Mouse (Mus musculus) kidney, postnatal 14 days (tissue): ENCODE data around the gene Vav3.

ENCODE experiments used
- DNase-seq: peaks from one replicate; pipeline ENCODE4 v3.0.0; 2022; ENCODE audit warnings: mixed read lengths

Vav3 gene

GRCm38 (mm10) chr3:109515479-109515878, 175.0 kb downstream of the Vav3 start:
- no peak for DNase-seq

- DNase-seq: no peak
These were observed 175.9 kb downstream of the Vav3 start for GRCm38 (mm10) chr3:109516372-109516771.

- DNase-seq: no peak
These were observed 181.7 kb downstream of the Vav3 start for GRCm38 (mm10) chr3:109522115-109522514.

DNA sequence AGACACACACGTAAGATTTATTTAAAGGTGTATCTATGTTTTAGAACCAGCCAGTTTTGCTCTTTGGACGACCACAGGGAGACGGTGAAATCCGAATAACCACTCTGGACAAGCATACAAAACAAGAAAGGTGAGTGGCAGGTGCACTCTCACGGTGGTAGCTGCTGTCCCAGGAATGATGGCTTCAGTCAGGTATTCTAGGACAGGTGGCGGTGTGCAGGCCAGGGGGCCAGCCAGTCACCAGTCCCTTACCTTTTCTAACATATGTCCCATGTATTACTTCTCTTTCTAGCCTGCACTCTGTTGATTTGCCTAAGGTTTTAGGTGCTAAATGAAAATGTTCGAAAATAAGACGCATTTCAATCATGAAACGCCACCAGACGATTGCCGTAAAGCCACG, 185.4 kb downstream of the Vav3 start:
- no peak for DNase-seq

- DNase-seq: peak; percentile 85
These were observed 185.8 kb downstream of the Vav3 start for GRCm38 (mm10) chr3:109526246-109526645.

DNA sequence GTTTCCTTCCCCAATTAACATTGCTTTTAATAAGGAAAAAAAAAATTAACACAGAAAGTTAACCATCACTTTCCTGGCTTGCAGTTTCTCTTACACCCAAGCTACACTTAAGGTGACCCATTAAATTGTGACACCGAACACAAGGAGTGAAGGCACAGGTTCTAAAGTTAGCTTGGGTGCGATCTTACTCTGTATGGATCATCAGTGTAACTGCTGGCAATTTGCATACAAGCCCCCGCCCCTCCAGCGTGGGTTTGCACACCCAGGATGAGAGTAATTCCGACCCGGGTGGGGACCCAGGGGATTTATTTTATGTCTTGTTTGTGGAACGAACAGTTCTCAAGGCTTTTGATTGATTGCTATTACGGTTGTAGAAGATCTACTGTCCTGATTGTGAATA, 186.2 kb downstream of the Vav3 start:
- no peak for DNase-seq

- DNase-seq: no peak
These were observed 188.2 kb downstream of the Vav3 start for GRCm38 (mm10) chr3:109528688-109529087.

GRCm38 (mm10) chr3:109537686-109538085, 197.2 kb downstream of the Vav3 start:
- peak; percentile 58 for DNase-seq

DNA sequence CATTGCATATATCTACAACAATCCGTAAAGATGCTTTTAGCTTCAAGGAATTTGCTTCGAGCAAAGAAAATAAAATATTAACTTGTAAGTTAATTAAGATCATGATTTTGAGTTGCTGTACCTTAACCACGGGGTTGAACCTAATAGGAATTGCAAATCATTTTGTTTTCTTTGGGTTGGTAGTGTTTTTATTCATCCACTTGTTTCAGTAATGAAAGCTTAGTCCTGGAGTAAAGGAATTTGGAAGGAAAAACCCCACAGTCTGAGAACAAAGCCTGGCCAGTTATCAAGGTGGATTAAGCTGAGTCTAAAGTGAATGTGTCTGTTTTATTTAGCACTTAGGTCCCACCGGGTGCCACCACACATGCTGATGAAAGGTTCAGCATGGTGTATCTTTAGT, 199.6 kb downstream of the Vav3 start:
- DNase-seq: no peak

- no peak for DNase-seq
These were observed 204.2 kb downstream of the Vav3 start for GRCm38 (mm10) chr3:109544476-109545221.

DNA sequence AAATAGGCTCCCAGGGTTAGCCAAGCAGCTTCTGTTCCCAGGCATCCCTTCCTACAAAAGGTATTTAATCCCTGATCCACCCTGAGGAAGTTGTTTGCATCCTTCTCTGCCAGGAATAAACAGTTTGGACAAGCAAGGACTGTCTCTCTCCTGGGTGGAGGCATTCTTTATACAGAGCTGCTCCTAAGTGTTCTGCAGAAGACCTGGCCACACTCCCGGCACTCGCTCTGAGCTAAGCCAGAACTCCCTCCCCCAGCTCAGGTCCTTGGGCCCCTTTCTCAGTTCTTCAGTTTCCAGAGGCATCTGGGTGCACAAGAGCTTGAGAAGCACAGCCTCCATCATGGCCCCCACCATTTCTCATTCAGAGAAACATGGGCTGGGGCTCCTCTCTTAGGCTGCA, 216.9 kb downstream of the Vav3 start:
- DNase-seq: no peak

GRCm38 (mm10) chr3:109561295-109561694, 220.8 kb downstream of the Vav3 start:
- no peak for DNase-seq

DNA sequence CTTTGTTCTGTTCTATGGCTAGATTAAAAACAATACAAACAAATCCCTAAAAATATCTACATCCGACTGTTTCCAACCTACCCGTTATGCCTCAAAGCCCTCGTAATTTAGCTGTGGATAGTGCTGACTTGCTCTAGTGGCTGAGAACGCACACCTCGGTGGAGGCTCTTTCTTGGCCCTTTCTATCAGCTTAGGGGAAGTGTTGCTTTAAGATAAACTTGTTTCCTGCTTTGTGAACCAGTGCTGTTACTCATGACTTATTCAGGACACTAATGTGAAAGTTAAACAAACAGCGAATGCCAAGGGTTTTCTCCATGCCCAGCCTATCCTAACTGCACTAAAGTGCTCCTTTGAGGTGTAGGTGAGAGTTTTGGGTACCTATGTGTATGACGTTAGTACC, 221.3 kb downstream of the Vav3 start:
- DNase-seq: no peak

GRCm38 (mm10) chr3:109562268-109562667, 221.8 kb downstream of the Vav3 start:
- no peak for DNase-seq

DNA sequence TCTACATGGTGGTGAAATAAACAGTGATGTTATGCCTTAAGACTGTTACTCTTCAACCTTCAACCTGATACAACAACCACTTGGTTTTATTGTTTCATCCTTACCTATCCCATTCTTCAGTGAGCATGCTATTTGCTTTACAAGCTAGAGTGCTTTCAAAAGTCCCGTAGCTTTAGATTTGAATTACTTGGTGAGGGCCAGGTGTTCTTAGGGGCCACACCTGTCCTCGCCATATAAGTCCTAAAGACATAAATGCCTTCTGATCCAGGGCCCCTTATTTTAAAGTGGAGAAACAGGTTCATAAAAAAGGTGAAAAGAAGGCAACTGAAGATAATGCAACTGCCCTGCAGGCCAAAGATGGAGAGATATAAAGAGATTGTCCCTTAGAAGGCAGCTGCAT, 224.0 kb downstream of the Vav3 start:
- no peak for DNase-seq

- DNase-seq: no peak
These were observed 228.3 kb downstream of the Vav3 start for GRCm38 (mm10) chr3:109568542-109569265.

DNA sequence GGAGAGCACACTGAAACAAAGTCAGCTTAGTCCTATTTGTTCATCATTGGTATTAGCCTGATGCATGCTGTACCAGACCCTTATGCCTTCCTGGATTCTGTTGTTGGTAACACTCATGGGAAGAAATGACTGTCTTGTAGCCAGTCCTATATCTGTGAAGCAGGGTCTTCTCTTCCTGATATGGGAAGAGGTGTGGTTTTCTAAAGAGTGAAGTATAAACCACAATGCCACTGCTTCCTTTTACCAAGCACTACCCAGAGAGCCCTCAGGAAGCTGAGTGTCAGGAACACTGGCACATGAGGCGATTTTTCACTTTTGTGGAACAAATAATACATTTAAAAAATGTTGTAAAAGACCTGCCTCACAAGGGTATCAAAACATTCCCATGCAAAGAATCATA, 231.0 kb downstream of the Vav3 start:
- DNase-seq: no peak

GRCm38 (mm10) chr3:109572871-109573270, 232.4 kb downstream of the Vav3 start:
- DNase-seq: peak; percentile 75

DNA sequence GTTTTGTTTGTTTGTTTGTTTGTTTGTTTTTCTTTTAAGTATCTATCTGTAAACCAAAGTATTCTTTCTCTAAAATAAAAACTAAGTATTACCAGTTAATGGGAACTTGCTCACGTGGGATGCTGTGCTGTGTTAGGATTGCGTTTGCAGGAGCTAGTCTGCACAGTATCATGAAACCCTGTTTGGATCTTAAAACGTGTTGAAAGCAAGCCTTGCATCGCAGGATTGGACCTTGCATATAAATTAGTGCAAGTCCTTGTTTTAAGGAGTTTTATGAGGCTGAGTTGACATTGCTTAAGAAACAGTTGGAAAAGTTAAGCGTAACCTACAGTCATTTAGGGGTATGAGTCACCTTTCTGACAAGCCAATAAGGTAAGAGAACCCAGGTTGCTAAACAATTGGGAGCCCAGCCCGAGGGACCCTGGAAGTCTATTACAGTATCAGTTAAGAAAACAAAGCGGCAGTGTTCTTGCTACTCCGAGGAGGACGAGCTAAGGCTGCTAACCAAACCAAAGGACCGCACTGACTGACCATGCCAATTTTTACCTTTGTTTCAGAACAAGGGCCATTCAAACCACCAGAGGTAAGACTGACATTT, 233.2 kb downstream of the Vav3 start:
- peak; percentile 17 for DNase-seq

GRCm38 (mm10) chr3:109574161-109574560, 233.7 kb downstream of the Vav3 start:
- DNase-seq: no peak

GRCm38 (mm10) chr3:109578347-109578746, 237.9 kb downstream of the Vav3 start:
- DNase-seq: peak; percentile 70

DNA sequence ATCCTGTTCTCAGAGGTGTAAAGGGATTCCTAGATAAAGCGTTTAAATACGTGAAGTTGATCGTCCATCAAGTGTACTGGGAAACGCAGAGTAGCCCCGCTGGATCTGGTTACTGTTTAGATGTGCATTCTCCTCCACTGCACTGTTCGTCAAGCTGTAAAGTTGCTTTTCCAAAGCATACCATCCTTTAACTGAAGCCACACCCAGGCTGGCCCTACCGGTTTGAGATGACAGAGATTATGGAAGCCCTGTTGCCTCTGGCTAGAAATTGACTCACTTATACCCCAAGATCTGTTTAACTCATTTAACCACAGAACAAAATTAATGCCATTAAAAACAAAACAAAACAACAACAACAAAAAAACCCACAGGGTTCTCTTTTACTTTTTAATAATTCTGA, 238.5 kb downstream of the Vav3 start:
- DNase-seq: no peak

DNA sequence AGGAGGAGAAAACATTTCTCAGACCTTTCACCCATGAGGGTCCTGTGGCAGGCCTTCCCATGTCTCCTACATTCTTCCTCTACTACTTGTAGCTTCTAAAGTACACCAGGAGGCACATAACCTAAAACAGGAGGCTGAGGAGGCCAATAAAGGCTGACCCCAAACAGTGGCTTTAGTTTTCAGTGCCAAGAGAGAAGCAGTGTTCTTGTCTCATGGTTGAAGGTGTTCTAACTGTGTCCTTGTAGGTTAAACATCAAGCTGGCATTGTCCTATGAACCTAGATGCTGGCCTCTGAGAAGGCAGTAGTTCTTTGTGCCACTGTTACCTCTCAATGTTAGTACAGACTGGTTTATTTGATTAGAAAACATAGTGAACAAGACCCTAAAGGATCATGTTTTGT, 245.5 kb downstream of the Vav3 start:
- no peak for DNase-seq

DNA sequence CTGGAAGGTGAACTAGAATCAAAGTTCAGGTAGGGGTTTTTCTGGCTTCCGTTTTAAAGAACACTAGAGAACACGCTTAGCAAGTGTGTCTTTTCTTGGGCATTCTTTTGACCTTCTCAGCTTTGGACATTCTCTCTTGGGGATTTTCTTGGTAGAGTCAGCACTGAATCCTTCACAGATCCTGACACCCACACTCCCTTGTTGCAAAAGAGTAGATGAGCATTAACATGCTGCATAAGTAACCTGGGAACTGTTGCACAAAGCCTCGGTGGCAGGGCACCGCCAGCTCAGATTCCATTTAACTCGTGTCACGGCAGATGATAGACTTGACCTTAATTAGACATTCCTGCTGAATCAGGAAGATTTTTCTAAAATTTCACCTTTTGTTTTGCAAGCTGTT, 252.5 kb downstream of the Vav3 start:
- DNase-seq: no peak
